Mouse (Mus musculus): ENCODE measurements around the gene Tdrkh.

- TF ChIP-seq CTCF (IDR thresholded peaks at IDR 0.05; ENCODE audit: low read depth, low read length), result no peak
- no peak for TF ChIP-seq POLR2A (IDR thresholded peaks at IDR 0.05; ENCODE audit: borderline replicate concordance, low read depth, low read length)
Observed at GRCm38 (mm10) chr3:94373090-94373489, 40.0 kb upstream of the Tdrkh start.
